Mouse (Mus musculus): ENCODE results near the gene Gstm1.
"Not testable (repeated sequence)": the region's sequence is repeated elsewhere in the genome, so short reads cannot be mapped to it uniquely, and the experiment has no call there.

The Gstm1 gene

DNA sequence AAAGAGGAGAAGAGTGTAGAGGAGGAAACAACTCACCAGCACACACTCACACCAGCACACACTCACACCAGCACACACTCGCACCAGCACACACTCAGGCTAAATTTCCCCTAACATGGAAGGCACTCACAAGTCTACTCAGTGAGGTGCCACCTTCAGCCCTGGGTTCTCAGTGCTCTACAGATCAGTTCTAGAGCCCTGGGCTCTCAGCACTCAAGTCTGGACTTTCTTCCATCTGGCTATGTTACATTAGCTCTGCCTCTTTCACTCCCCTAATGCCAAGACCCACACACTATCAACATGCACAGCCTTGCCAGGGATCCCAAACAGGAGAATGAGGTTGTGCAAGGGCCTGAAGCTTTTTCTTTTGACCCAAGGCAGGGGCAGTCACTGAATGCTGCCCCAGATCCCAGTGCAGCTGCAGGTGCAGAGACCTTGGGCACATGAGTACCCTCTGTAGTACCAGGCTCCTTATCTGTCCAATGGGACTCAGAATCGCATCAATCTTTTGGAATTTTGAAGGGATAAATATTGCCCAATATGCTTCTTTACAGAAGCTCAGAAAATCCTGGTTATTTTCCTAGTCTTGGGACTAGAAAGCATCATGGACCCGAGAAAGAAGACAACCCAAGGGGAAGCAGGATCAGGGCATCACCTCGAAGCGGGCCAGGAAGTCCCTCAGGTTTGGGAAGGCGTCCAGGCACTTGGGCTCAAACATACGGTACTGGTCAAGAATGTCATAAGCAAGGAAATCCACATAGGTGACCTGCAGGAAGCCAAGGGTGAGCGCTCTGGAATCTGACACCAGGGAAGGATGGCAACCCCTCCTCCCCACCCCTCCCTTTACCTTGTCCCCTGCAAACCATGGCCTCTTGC lies 3.4 kb downstream of the Gstm1 start:
- DNase-seq: no peak

- DNase-seq: peak; percentile 67
Observed at GRCm38 (mm10) chr3:108013331-108013871, 4.4 kb downstream of the Gstm1 start.

DNA sequence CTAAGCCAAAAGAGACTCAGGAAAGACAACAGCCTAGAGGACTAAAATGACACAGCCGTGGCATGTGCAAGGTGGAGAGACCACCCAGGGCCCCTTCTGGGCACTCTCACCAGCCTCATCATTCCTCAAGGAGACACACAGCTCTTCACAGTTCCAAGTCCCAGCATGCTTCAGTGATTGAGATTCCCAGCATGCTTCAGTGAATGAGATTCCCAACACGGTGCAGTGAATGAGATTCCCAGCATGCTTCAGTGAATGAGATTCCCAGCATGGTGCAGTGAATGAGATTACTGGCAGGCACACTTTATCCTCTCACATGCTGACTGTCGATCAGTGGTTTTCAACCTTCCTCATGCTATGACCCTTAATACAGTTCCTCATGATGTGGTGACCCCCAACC lies 6.2 kb downstream of the Gstm1 start:
- no peak for DNase-seq

- DNase-seq: no peak
Observed at GRCm38 (mm10) chr3:108010286-108010685, 7.5 kb downstream of the Gstm1 start.

- DNase-seq: no peak
Observed at GRCm38 (mm10) chr3:108002021-108002420, 15.8 kb downstream of the Gstm1 start.

DNA sequence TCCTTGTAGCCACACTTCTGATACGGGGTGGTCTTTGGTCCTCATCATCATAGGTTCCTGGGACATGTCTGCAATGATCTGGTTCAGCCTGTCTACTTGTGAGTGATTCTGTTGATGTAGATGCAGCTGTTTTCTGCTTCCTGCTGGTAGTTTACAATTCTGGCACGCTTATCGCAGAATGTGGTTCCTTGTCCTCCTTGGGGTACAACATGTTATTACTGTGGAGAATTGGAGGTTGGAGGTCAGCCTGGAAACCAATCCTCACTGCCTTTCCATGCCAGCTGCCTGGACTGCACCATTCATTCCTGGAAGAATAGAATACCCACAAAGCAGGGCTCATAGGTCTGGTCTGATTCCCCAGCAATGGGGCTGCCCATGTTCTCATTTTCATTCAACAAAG lies 18.3 kb downstream of the Gstm1 start:
- DNase-seq: no peak

DNA sequence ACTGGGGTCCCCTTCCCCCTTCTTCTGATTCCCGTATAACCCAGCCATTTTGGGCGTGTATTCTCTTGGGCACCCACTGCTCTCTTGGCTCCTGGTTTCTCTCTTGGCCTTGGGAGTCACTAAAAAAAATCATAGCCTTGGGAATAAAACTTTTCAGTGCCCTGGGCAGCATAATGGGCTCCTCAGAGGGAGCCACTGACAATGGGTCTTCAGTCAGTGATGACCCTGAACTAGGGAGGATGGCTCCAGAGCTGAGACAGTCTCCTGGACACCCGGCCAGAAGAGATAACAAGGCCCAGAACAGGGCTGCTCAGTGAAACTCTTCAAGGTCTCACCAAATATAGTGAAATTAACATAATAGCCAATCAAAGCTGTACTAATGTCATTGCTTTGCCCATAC lies 19.2 kb downstream of the Gstm1 start:
- DNase-seq: no peak

DNA sequence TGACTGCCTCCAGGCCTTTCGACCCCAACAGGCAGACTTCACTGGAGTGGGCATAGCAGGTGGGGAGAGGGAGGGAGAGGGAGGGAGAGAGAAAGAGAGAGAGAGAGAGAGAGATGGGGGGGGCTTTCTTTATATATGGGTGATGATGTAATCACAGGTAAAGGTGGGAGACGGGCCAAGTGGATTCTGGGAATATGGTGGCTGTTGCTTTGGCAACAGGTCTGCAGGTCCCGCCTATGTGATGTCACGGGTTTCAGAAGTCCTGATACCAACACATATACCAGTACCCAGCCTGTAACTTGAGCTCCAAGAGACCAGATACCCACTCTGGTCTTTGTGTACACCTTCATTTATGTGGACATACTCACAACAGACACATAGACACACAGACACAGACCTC lies 21.2 kb downstream of the Gstm1 start:
- DNase-seq: no peak

DNA sequence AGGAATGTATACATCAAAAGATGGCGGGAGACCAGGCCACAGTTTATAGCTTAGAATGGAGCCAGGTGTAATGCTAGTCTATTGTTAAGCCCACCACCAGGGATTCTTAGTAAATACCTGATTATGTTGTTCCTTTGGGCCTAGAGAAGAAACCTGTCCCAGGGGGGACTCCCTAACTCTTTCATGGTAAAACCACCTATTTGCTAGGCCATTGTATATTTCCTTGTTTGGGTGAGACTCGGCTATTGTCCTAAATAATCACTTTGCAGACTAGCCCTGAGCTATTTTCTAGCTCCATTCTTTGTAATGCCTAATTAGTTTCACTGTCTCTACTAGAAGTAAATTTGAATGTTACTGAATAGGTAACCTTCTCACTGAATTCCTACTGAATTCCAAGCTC lies 21.8 kb downstream of the Gstm1 start:
- DNase-seq: not testable (repeated sequence)

DNA sequence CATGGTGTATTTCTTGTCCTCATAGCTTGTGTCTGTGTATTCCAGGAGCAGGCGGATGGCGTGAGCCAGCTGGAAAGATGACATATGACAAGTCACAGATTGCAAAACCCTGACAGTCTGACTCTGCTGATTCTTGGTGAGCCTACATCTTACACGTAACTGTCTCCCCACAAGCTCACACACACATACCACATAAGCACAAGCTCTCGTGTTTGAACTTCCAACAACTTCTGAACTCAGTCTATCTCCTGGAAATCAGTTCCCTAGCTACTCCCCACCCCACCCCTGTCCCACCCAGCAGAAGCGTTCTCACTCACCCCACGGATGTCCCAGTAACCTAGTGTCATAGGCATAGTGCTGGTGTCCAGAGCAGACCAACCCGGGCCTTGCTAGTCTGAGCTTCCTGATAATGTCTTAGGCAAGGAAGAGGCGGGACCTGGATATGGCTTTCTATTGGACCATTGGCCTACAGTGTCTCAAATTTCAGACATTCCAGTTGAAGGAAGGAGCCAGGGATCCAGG lies 31.7 kb downstream of the Gstm1 start, which contains the start of gene Gstm2:
Gene Gstm2, minus strand, starts transcription at position 413 of the 522 bp plus-strand sequence.
- DNase-seq: peak; percentile 68

DNA sequence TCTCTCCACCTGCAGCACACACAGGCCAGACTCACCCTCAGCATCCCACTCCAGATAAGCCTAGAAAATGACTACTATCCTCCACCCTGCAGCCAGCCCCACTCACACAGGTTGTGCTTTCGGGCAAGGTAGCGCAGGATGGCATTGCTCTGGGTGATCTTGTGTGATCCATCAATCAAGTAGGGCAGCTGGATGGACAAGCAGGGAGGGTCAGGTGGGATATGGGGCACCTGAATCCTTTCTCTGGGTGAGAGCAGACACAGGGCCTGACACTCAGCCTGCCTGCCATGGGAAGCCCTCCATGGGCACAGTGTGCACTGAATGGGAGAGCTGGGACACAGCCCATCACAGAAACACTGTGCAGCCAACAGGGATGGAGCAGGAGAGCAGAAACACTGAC lies 32.6 kb downstream of the Gstm1 start:
- not testable (repeated sequence) for DNase-seq

DNA sequence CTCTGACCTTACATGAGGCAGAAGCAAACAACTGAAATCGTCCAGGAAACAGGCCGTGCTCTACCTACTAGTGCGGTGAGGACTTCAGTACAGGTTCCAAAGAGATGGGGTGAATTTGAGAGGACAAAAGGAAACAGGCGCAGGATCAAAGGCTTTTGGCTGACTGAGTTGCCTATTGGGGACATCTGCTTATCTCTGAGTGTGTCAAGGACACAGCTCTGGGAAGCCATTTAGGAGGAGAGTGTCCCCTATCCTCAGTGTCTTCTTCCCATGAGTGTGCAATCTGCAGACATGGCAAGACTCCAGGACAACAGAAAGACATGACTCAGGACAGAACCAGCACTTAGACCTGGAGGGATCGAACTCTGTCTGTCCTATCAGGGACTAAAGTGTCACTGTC lies 33.3 kb downstream of the Gstm1 start:
- no peak for DNase-seq

DNA sequence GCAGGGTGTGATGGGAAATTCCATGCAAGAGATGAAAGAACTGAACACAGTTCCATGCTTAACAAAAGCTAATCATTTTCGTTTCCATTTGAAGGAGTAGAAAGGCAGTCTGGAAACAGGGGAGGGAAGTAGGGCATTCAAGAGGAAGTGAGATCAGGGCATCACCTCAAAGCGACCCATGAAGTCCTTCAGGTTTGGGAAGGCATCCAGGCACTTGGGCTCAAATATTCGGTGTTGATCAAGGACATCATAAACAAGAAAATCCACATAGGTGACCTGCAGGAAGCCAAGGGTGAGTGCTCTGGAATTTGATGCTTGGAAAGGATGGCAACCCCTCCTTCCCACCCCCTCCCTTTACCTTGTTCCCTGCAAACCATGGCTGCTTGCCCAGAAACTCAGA lies 34.0 kb downstream of the Gstm1 start:
- no peak for DNase-seq

DNA sequence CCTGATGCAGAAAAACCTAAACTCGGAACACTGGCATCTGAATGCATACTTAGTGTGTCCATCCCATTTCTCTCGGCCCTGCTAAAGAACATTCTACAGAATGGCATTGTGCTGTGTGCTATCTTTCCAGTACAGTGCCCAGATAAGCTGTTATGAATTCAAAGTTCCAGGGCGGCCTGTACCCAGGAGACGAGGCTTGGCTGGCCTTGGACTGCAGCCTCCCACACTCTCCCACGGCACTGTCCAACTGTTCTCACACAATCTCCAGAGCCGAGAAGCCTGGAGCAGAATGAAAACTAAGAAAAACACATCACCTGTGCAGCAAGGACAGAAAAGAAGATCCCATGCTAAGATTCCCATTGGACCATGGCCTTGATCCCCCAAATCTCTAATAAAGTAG lies 35.0 kb downstream of the Gstm1 start:
- DNase-seq: no peak

DNA sequence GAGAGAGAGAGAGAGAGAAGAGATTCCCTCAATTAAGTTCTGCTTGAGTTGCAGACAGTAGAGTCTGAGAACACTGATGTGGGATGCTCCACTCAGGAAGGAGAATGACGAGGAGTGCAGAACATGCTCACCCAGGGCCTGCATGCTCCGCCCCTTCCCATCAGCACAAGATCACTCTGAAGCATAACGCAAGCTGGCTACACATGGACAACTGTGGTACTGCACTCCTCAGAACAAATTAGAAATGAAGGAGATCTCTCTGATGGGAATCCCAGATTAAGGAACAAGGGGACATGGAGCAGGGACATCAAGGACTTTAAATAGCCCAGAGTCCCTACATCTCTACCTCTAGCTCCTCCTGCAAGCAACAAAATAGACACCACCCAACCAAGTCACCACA lies 36.5 kb downstream of the Gstm1 start:
- DNase-seq: no peak

GRCm38 (mm10) chr3:107977691-107978090 lies 40.1 kb downstream of the Gstm1 start:
- DNase-seq: no peak

DNA sequence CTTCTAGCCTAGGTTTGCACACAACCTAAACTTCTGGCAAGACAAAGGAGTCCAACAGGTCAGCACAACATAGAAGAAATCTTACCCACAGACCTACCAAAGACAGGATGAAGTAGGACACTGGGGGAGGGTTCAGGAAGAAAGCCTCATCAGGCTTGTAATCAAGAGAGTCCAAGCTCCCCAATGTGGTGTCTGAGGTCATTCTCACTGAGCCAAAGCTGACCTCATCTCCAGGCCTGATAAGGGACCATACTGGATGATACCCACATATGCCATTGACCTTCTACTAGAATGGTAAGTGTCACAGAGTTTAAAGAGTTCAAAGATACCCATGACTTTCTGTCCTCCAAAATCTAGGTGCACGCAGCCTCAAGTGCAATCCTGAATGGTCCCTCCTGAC lies 43.5 kb downstream of the Gstm1 start:
- no peak for DNase-seq

GRCm38 (mm10) chr3:107972070-107972469 lies 45.7 kb downstream of the Gstm1 start:
- DNase-seq: no peak

DNA sequence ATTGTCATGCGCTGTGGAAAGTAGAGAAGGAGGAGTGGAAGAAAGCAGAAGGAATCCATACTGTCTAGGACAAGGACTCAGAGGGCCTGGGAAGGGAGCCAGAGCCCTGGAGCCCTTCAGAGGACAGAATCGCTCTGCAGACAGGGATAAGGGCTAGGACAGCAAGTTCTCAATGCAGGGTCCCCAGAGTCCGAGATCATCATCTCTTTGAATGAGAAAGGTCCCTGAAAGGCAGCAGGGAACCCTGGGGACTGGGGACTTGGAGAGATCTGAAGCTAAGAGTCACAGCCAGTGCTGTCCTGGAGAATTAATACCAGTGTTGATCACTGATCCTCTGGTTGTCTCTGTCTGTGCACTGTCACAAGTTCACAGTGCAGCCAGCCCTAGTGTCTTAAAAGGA lies 46.7 kb downstream of the Gstm1 start:
- DNase-seq: not testable (repeated sequence)

DNA sequence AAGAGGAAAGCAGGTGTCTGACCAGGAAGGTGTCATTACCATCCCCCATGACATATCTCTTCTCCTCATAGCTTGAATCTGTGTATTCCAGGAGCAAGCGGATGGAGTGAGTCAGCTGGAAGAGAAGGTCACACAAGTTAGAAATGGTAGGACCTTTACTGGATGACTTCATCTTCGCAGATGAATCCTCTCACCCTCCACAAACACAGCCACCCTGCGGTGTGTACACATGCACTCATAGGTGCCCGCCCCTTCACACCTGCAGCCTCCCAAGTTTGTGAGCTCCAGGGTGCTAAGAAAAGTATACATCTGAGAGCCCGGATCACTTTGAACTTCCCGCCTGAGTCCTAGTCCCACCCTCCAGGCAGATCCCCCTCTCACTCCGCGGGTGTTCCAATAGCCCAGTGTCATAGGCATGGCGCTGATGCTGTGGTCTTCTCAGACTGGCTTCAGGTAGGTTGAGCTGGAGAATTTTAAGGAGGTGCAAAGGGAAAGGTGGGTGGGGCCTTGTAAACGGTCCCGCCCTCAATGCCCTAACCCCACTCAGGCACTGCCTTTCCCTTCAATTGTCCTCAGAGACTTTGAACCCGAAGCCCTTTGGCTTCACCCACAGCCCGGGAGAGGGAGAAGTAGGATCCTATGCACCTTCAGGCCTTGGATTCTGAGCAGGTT lies 48.9 kb downstream of the Gstm1 start, which contains the start of gene Gstm3:
Gene Gstm3, minus strand, starts transcription at position 560 of the 672 bp plus-strand sequence.
- DNase-seq: no peak

DNA sequence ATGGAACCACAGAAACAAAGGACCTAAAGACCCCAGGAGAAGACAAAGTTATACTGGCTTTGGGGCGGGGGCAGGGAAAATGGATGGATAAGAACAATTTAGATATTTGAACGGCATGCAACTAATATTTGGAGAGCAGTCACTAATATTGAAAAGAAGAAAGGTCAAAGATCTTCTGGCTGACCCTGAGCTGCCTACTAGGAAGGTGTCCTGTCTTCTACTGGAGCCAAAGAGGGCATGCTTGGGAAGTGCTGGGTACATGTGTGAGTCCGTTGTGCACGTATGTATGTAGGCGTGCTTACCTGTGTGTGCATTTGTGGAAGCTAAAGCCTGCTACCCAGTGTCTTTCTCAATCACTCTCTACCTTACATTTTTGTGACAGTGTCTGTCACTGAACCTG lies 51.1 kb downstream of the Gstm1 start:
- DNase-seq: no peak

DNA sequence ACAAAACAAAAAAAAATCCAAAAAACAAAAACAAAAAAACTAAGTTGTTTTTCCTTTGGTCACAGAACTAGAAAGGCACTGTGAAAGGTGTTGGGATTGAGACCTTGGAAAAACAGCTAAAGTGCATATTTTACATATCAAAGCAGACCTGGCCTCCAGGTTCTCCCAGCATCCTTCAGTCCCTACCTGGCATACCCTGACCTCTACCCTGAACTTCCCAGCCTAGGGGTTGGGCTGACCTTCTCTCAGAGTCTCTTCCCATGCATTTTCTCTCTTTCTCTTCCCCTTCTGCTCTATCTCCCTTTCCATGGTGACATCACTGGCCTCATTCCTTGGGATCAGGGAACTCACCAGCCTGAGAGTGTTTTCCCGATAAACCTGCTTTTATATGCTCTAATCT lies 52.2 kb downstream of the Gstm1 start:
- no peak for DNase-seq

DNA sequence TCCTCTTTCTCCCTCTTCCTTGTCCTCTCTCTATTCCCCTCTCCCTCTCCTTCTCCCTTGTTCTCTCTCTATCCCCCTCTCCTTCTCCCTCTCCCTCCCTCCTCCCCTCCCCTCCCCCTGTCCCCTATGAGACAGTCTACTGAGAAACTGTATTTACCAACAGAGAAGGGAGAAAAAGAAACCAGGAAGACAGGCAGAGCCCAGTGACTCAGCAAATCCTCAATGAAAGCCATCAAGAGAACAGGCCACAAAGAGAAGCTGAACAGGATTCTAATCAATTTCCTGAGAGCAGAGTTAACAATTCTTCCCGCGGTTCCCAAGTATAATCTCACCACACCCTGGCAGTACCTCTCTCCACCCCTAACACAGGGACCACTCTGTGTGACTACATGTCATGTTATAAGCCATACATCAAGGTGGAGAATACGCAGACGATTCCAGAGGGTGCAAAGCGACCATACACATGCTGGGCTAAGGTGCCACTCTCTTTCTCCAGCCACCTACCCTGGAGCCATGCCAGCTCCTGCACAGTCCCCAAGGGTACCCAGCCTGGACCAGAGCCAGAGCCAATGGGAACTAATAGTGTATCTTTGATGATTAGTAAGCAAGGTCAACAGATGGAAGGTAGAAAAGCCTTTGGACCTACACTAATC lies 53.0 kb downstream of the Gstm1 start:
- no peak for DNase-seq

Measured in kidney, adult 18-20 months (tissue).